In the genomic region with DNA sequence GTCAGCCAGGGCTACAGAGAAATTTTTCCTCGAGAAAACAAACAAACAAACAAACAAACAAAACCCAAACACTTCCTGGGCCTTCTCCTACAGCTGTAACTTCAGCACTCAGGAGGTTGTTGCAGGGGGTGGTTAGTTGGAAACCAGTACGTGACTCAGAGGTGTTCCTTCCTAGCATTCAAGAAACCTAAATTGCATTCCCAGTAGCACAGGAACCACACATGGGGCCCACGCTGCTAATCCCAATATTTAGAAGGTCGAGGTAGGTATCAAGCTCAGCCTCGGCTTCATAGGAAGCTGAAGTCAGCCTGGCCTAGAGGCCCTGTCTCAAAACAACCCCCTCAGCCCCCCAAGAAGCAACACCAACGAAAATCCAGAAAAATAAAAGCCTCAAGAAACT, we compare ENCODE assay signal across 8 mouse cellular contexts. TPM values are rescaled to one million over a fixed set of nuclear protein-coding genes. Genes with fewer than 3 reads are reported as not detected.
DNase-seq lines count a peak whose midpoint lies in the region; ATAC-seq lines count a peak whose summit lies in the region.

No protein-coding gene starts in this region.

- no peak for DNase-seq in liver, embryonic 11.5 days (ENCODE audit: low spot score)
- DNase-seq in liver, result no peak
- no peak for DNase-seq in embryo, embryonic 11 days
- no peak for DNase-seq in layer of hippocampus, adult 11-12 months (ENCODE audit: low spot score)

- H3K27me3 ChIP-seq in liver, embryonic 11.5 days (replicated peaks; ENCODE audit: control insufficient read depth, insufficient read depth, low read length), result no peaks in the 10 kb centered on the region
- H3K27me3 ChIP-seq in embryonic facial prominence, embryonic 15.5 days, result no peaks in the 10 kb centered on the region
- H3K27me3 ChIP-seq in limb, embryonic 13.5 days, result no peaks in the 10 kb centered on the region
- H3K27me3 ChIP-seq in stomach, embryonic 16.5 days (ENCODE audit: control insufficient read depth, insufficient read depth, low read length), result no peaks in the 10 kb centered on the region

- peak overlapping the region; percentile 79 for H3K4me2 ChIP-seq in liver, embryonic 11.5 days
- H3K4me2 ChIP-seq in embryonic facial prominence, embryonic 15.5 days (replicated peaks), result peak overlapping the region; percentile 82
- H3K4me2 ChIP-seq in limb, embryonic 13.5 days (replicated peaks), result peak overlapping the region; percentile 98
- peak overlapping the region; percentile 88 for H3K4me2 ChIP-seq in stomach, embryonic 16.5 days (ENCODE audit: low read depth, low read length)

- no peak overlapping the region for H3K27ac ChIP-seq in liver, embryonic 11.5 days (ENCODE audit: low read depth, low read length)
- H3K27ac ChIP-seq in embryonic facial prominence, embryonic 15.5 days (replicated peaks), result peak overlapping the region; percentile 96; the same call in 1 of the 2 replicates
- no peak overlapping the region for H3K27ac ChIP-seq in limb, embryonic 13.5 days
- H3K27ac ChIP-seq in stomach, embryonic 16.5 days (ENCODE audit: low read length), result peak overlapping the region; percentile 94

- H3K9ac ChIP-seq in liver, embryonic 11.5 days (ENCODE audit: low read depth, low read length), result peak overlapping the region; percentile 73
- peak overlapping the region; percentile 72 for H3K9ac ChIP-seq in embryonic facial prominence, embryonic 15.5 days
- H3K9ac ChIP-seq in limb, embryonic 13.5 days, result peak overlapping the region; percentile 92
- H3K9ac ChIP-seq in stomach, embryonic 16.5 days (ENCODE audit: low read length), result peak overlapping the region; percentile 90

- H3K36me3 ChIP-seq in liver, embryonic 11.5 days (ENCODE audit: control insufficient read depth, insufficient read depth, low read length), result peaks cover 7% of the 10 kb centered on the region
- peaks cover 27% of the 10 kb centered on the region for H3K36me3 ChIP-seq in embryonic facial prominence, embryonic 15.5 days
- peaks cover 30% of the 10 kb centered on the region for H3K36me3 ChIP-seq in limb, embryonic 13.5 days
- peaks cover 3% of the 10 kb centered on the region; the same call in 1 of the 2 replicates for H3K36me3 ChIP-seq in stomach, embryonic 16.5 days (ENCODE audit: control insufficient read depth, insufficient read depth, low read length)

- no peaks in the 10 kb centered on the region for H3K9me3 ChIP-seq in liver, embryonic 11.5 days (ENCODE audit: control insufficient read depth, low read length)
- no peaks in the 10 kb centered on the region for H3K9me3 ChIP-seq in embryonic facial prominence, embryonic 15.5 days (replicated peaks)
- no peaks in the 10 kb centered on the region for H3K9me3 ChIP-seq in limb, embryonic 13.5 days
- H3K9me3 ChIP-seq in stomach, embryonic 16.5 days (replicated peaks; ENCODE audit: control insufficient read depth, low read length), result no peaks in the 10 kb centered on the region

- no peak for ATAC-seq in liver, embryonic 11.5 days (replicated peaks; ENCODE audit: low FRiP score)
- no peak for ATAC-seq in embryonic facial prominence, embryonic 15.5 days (ENCODE audit: insufficient number of reproducible peaks, low FRiP score, low TSS enrichment, low read depth)
- ATAC-seq in limb, embryonic 13.5 days (ENCODE audit: low FRiP score, low read depth), result no peak
- ATAC-seq in stomach, embryonic 16.5 days (ENCODE audit: insufficient read depth, low FRiP score), result no peak
- no peak for ATAC-seq in megakaryocyte progenitor cell, adult 5-6 weeks (replicated peaks; ENCODE audit: poor library complexity)

- H3K4me3 ChIP-seq in liver, embryonic 11.5 days (ENCODE audit: low read depth, low read length), result peak overlapping the region; percentile 96
- H3K4me3 ChIP-seq in embryonic facial prominence, embryonic 15.5 days (replicated peaks), result peak overlapping the region; percentile 66
- H3K4me3 ChIP-seq in limb, embryonic 13.5 days, result peak overlapping the region; percentile 88
- peak overlapping the region; percentile 93 for H3K4me3 ChIP-seq in stomach, embryonic 16.5 days (replicated peaks; ENCODE audit: low read length)

- peaks cover 9% of the 10 kb centered on the region for H3K4me1 ChIP-seq in liver, embryonic 11.5 days (replicated peaks; ENCODE audit: control insufficient read depth, insufficient read depth, low read length)
- H3K4me1 ChIP-seq in embryonic facial prominence, embryonic 15.5 days, result peaks cover 28% of the 10 kb centered on the region
- H3K4me1 ChIP-seq in limb, embryonic 13.5 days, result peaks cover 30% of the 10 kb centered on the region
- H3K4me1 ChIP-seq in stomach, embryonic 16.5 days (ENCODE audit: control insufficient read depth, insufficient read depth, low read length), result peaks cover 16% of the 10 kb centered on the region

- 25% methylated on average over 6 of the region's 6 CpGs for WGBS in liver, embryonic 11.5 days
- WGBS in embryonic facial prominence, embryonic 15.5 days, result 12% methylated on average over 6 of the region's 6 CpGs
- 20% methylated on average over 6 of the region's 6 CpGs for WGBS in limb, embryonic 13.5 days
- WGBS in stomach, embryonic 16.5 days, result 14% methylated on average over 6 of the region's 6 CpGs

RNA-seq across cellular contexts. Expression of gene Ubl5, which starts 1.2 kb away (rescaled TPM):
- polyA plus RNA-seq in liver, embryonic 11.5 days (2014; fragmentation: Nextera tagmentation; extraction: Ambion mirVana), result 324 and 349 TPM in 2 replicates
- 396 and 416 TPM in 2 replicates for polyA plus RNA-seq in embryonic facial prominence, embryonic 15.5 days (2015; fragmentation: Nextera tagmentation; extraction: Ambion mirVana)
- polyA plus RNA-seq in limb, embryonic 13.5 days (2015; fragmentation: Nextera tagmentation; extraction: Ambion mirVana), result 375 and 411 TPM in 2 replicates
- 345 and 393 TPM in 2 replicates for polyA plus RNA-seq in stomach, embryonic 16.5 days (2015; fragmentation: Nextera tagmentation; extraction: Ambion mirVana)
- total RNA-seq in megakaryocyte progenitor cell, adult 5-6 weeks (2015), result 420 and 464 TPM in 2 replicates
- total RNA-seq in megakaryocyte progenitor cell, adult 5-6 weeks (2017), result 94.8 and 151 TPM in 2 replicates

RNA-seq across cellular contexts. Expression of gene Fbxl12, which starts 3.1 kb away (rescaled TPM):
- polyA plus RNA-seq in liver, embryonic 11.5 days (2014; fragmentation: Nextera tagmentation; extraction: Ambion mirVana), result 8.1 and 9.1 TPM in 2 replicates
- 18.7 and 19.8 TPM in 2 replicates for polyA plus RNA-seq in embryonic facial prominence, embryonic 15.5 days (2015; fragmentation: Nextera tagmentation; extraction: Ambion mirVana)
- polyA plus RNA-seq in limb, embryonic 13.5 days (2015; fragmentation: Nextera tagmentation; extraction: Ambion mirVana), result 21.3 and 21.5 TPM in 2 replicates
- 15.5 and 17.8 TPM in 2 replicates for polyA plus RNA-seq in stomach, embryonic 16.5 days (2015; fragmentation: Nextera tagmentation; extraction: Ambion mirVana)
- 8.3 and 17.3 TPM in 2 replicates for total RNA-seq in megakaryocyte progenitor cell, adult 5-6 weeks (2015)
- total RNA-seq in megakaryocyte progenitor cell, adult 5-6 weeks (2017), result 4.2 and 6.4 TPM in 2 replicates

RNA-seq across cellular contexts. Expression of gene Pin1, which starts 10.4 kb away (rescaled TPM):
- polyA plus RNA-seq in liver, embryonic 11.5 days (2014; fragmentation: Nextera tagmentation; extraction: Ambion mirVana), result 58.8 and 59.7 TPM in 2 replicates
- 47.7 and 49.5 TPM in 2 replicates for polyA plus RNA-seq in embryonic facial prominence, embryonic 15.5 days (2015; fragmentation: Nextera tagmentation; extraction: Ambion mirVana)
- polyA plus RNA-seq in limb, embryonic 13.5 days (2015; fragmentation: Nextera tagmentation; extraction: Ambion mirVana), result 49.9 and 50.5 TPM in 2 replicates
- 40.7 and 41.6 TPM in 2 replicates for polyA plus RNA-seq in stomach, embryonic 16.5 days (2015; fragmentation: Nextera tagmentation; extraction: Ambion mirVana)
- total RNA-seq in megakaryocyte progenitor cell, adult 5-6 weeks (2015), result 14.7 and 18.5 TPM in 2 replicates
- total RNA-seq in megakaryocyte progenitor cell, adult 5-6 weeks (2017), result 14.7 and 19.1 TPM in 2 replicates

Comparison
In these comparisons a context has a peak if more than half of its experiments do, and no peak if none do; other contexts are left out.
1. H3K27ac ChIP-seq: peak in embryonic facial prominence, embryonic 15.5 days (single experiment) and stomach, embryonic 16.5 days (single experiment); none in liver, embryonic 11.5 days (single experiment) and limb, embryonic 13.5 days (single experiment).
2. Peak in every context shown above with its lines, with median percentiles within 50 percentile points of each other: H3K4me2 ChIP-seq, H3K4me3 ChIP-seq and H3K9ac ChIP-seq.